Mouse (Mus musculus) lung, embryonic 15.5 days (tissue): Measurements from ENCODE around the gene Ceacam9. TPM values are rescaled to one million over a fixed set of nuclear protein-coding genes. Genes with fewer than 3 reads are reported as not detected.
A peak's percentile ranks its signal among the peaks of the same experiment; 100 is the strongest.
"Not testable (repeated sequence)": the region's sequence is repeated elsewhere in the genome, so short reads cannot be mapped to it uniquely, and the experiment has no call there.

Experiments used
- ATAC-seq: fragments of 200-750 bp; cut with Nextera tagmentation; 2 replicates; pipeline ENCODE4 v1.8.0; 2017; ENCODE audit warnings: moderate number of reproducible peaks, borderline replicate concordance; ENCODE audit not compliant: low FRiP score, low TSS enrichment; ENCODE audit errors: extremely low read depth
- H3K27ac ChIP-seq: fragments of 300-500 bp; sonication (generic); 2 replicates; pipeline ENCODE4 v1.5.1; 2015; ENCODE audit warnings: moderate library complexity, mild to moderate bottlenecking, inconsistent platforms
- H3K27me3 ChIP-seq: fragments of 300-500 bp; sonication (generic); 2 replicates; pipeline ENCODE4 v1.6.1; 2015; ENCODE audit warnings: inconsistent platforms
- H3K36me3 ChIP-seq: fragments of 300-500 bp; sonication (generic); 2 replicates; pipeline ENCODE4 v1.6.1; 2015; ENCODE audit warnings: inconsistent platforms
- H3K4me1 ChIP-seq: fragments of 300-500 bp; sonication (generic); 2 replicates; pipeline ENCODE4 v1.6.1; 2015; ENCODE audit warnings: inconsistent platforms
- H3K4me2 ChIP-seq: fragments of 300-500 bp; sonication (generic); 2 replicates; pipeline ENCODE4 v1.6.1; 2015; ENCODE audit warnings: inconsistent platforms, mild to moderate bottlenecking, moderate library complexity
- H3K4me3 ChIP-seq: fragments of 300-500 bp; sonication (generic); 2 replicates; pipeline ENCODE4 v1.5.1; 2015; ENCODE audit warnings: mild to moderate bottlenecking, inconsistent platforms
- H3K9ac ChIP-seq: fragments of 300-500 bp; sonication (generic); 2 replicates; pipeline ENCODE4 v1.6.1; 2015; ENCODE audit warnings: inconsistent platforms
- H3K9me3 ChIP-seq: fragments of 300-500 bp; sonication (generic); 2 replicates; pipeline ENCODE4 v1.6.1; 2016; ENCODE audit warnings: inconsistent platforms
- WGBS: fragments of 180-500 bp; shearing (Covaris S2); methylation state at CpG from one replicate; pipeline ENCODE4 v1.1.7; 2015; 5-methylcytosine and 5-hydroxymethylcytosine counted together
- polyA plus RNA-seq: library from polyadenylated mRNA; unstranded; fragments of >200 nt; fragmentation: Nextera tagmentation; extraction: Ambion mirVana; gene quantifications from 2 replicates; pipeline ENCODE4 v1.2.1, GENCODE M21; 2015

The Ceacam9 gene
- not detected in 2 replicates for polyA plus RNA-seq

- no peak within 1 kb of the TSS for H3K27ac ChIP-seq
- no peak for ATAC-seq
- H3K36me3 ChIP-seq, result no peaks in the 10 kb centered on the region
- WGBS, result 71% methylated on average over 2 of the region's 2 CpGs
- H3K27me3 ChIP-seq, result no peaks in the 10 kb centered on the region
- peaks cover 1% of the 10 kb centered on the region; the same call in 1 of the 2 replicates for H3K4me1 ChIP-seq
- no peaks in the 10 kb centered on the region for H3K9me3 ChIP-seq
- H3K9ac ChIP-seq, result no peak within 1 kb of the TSS
- no peak within 1 kb of the TSS for H3K4me2 ChIP-seq
- H3K4me3 ChIP-seq, result no peak within 1 kb of the TSS
Measured at GRCm38 (mm10) chr7:16721629-16722028, at the start of gene Ceacam9. TSS of gene Ceacam9 (plus strand) at chr7:16721929.

- H3K4me2 ChIP-seq, result no peak overlapping the region
- no peak overlapping the region for H3K4me3 ChIP-seq
- H3K9ac ChIP-seq, result no peak overlapping the region
- H3K27ac ChIP-seq, result no peak overlapping the region
- H3K9me3 ChIP-seq, result no peaks in the 10 kb centered on the region
- no peaks in the 10 kb centered on the region for H3K36me3 ChIP-seq
- 48% methylated on average over 1 of the region's 1 CpGs for WGBS
- no peak for ATAC-seq
- H3K27me3 ChIP-seq, result no peaks in the 10 kb centered on the region
- H3K4me1 ChIP-seq, result no peaks in the 10 kb centered on the region
Measured at GRCm38 (mm10) chr7:16673823-16674222, 47.9 kb upstream of the Ceacam9 start.

- H3K9ac ChIP-seq, ATAC-seq, H3K4me3 ChIP-seq, H3K4me2 ChIP-seq, H3K27ac ChIP-seq, H3K27me3 ChIP-seq, H3K9me3 ChIP-seq, H3K4me1 ChIP-seq, H3K36me3 ChIP-seq: not testable (repeated sequence)
- WGBS, result 33% methylated on average over 5 of the region's 5 CpGs
Measured at GRCm38 (mm10) chr7:16674699-16675098, 47.0 kb upstream of the Ceacam9 start.

GRCm38 (mm10) chr7:16675605-16676004, 46.1 kb upstream of the Ceacam9 start, which contains the start of gene Ceacam15:
TSS of gene Ceacam15 (minus strand) at chr7:16675705.
- no peaks in the 10 kb centered on the region for H3K9me3 ChIP-seq
- H3K36me3 ChIP-seq, result no peaks in the 10 kb centered on the region
- no peak within 1 kb of the TSS for H3K9ac ChIP-seq
- H3K4me2 ChIP-seq, result no peak within 1 kb of the TSS
- no peaks in the 10 kb centered on the region for H3K4me1 ChIP-seq
- H3K4me3 ChIP-seq, result no peak within 1 kb of the TSS
- no peak within 1 kb of the TSS for H3K27ac ChIP-seq
- no peaks in the 10 kb centered on the region for H3K27me3 ChIP-seq
- 45% methylated on average over 1 of the region's 1 CpGs for WGBS
- no peak for ATAC-seq

GRCm38 (mm10) chr7:16680194-16680593, 41.5 kb upstream of the Ceacam9 start:
- H3K4me3 ChIP-seq, H3K27ac ChIP-seq, H3K9me3 ChIP-seq, ATAC-seq, H3K9ac ChIP-seq, H3K27me3 ChIP-seq, H3K36me3 ChIP-seq, H3K4me2 ChIP-seq, H3K4me1 ChIP-seq: not testable (repeated sequence)
- 30% methylated on average over 3 of the region's 3 CpGs for WGBS

GRCm38 (mm10) chr7:16689196-16689595, 32.5 kb upstream of the Ceacam9 start:
- no peak overlapping the region for H3K4me2 ChIP-seq
- 62% methylated on average over 5 of the region's 5 CpGs for WGBS
- no peaks in the 10 kb centered on the region for H3K36me3 ChIP-seq
- no peak for ATAC-seq
- H3K9ac ChIP-seq, result no peak overlapping the region
- no peaks in the 10 kb centered on the region for H3K4me1 ChIP-seq
- no peaks in the 10 kb centered on the region for H3K27me3 ChIP-seq
- no peak overlapping the region for H3K4me3 ChIP-seq
- no peaks in the 10 kb centered on the region for H3K9me3 ChIP-seq
- H3K27ac ChIP-seq, result no peak overlapping the region

GRCm38 (mm10) chr7:16695025-16695424, 26.7 kb upstream of the Ceacam9 start:
- WGBS, result 33% methylated on average over 3 of the region's 3 CpGs
- Histone ChIP-seq H3K27ac (no peak overlapping the region), H3K9me3 (no peaks in the 10 kb centered on the region), H3K4me3 (no peak overlapping the region), H3K36me3 (no peaks in the 10 kb centered on the region), H3K9ac (no peak overlapping the region), H3K4me2 (no peak overlapping the region), H3K4me1 (no peaks in the 10 kb centered on the region), H3K27me3 (no peaks in the 10 kb centered on the region)
- no peak for ATAC-seq

GRCm38 (mm10) chr7:16699042-16699441, 22.7 kb upstream of the Ceacam9 start:
- Histone ChIP-seq H3K4me2 (no peak overlapping the region), H3K4me3 (no peak overlapping the region), H3K36me3 (no peaks in the 10 kb centered on the region), H3K27me3 (no peaks in the 10 kb centered on the region), H3K9me3 (no peaks in the 10 kb centered on the region), H3K4me1 (no peaks in the 10 kb centered on the region), H3K27ac (no peak overlapping the region), H3K9ac (no peak overlapping the region)
- WGBS, result 31% methylated on average over 2 of the region's 2 CpGs
- ATAC-seq, result no peak

GRCm38 (mm10) chr7:16700583-16700982, 21.1 kb upstream of the Ceacam9 start:
- no peak overlapping the region for H3K4me2 ChIP-seq
- no peaks in the 10 kb centered on the region for H3K36me3 ChIP-seq
- no peak overlapping the region for H3K27ac ChIP-seq
- 53% methylated on average over 5 of the region's 5 CpGs for WGBS
- no peaks in the 10 kb centered on the region for H3K9me3 ChIP-seq
- H3K4me1 ChIP-seq, result no peaks in the 10 kb centered on the region
- no peak overlapping the region for H3K4me3 ChIP-seq
- no peak overlapping the region for H3K9ac ChIP-seq
- no peaks in the 10 kb centered on the region for H3K27me3 ChIP-seq
- no peak for ATAC-seq

GRCm38 (mm10) chr7:16706385-16706784, 15.3 kb upstream of the Ceacam9 start:
- no peak overlapping the region for H3K9ac ChIP-seq
- no peaks in the 10 kb centered on the region for H3K9me3 ChIP-seq
- no peak overlapping the region for H3K4me2 ChIP-seq
- H3K4me1 ChIP-seq, result peaks cover 12% of the 10 kb centered on the region
- H3K27me3 ChIP-seq, result no peaks in the 10 kb centered on the region
- no peaks in the 10 kb centered on the region for H3K36me3 ChIP-seq
- WGBS, result 10% methylated on average over 9 of the region's 9 CpGs
- no peak overlapping the region for H3K4me3 ChIP-seq
- peak; percentile 55; the same call in 1 of the 2 replicates for ATAC-seq
- 0 out of 2 replicates have a peak overlapping the region, but pooled peaks have one; percentile 9 for H3K27ac ChIP-seq

GRCm38 (mm10) chr7:16708244-16708643, 13.5 kb upstream of the Ceacam9 start:
- H3K36me3 ChIP-seq, result no peaks in the 10 kb centered on the region
- H3K9ac ChIP-seq, result no peak overlapping the region
- ATAC-seq, result 0 out of 2 replicates have a peak, but pooled peaks have one; percentile 35

GRCm38 (mm10) chr7:16710604-16711003, 11.1 kb upstream of the Ceacam9 start:
- Histone ChIP-seq H3K27me3 (no peaks in the 10 kb centered on the region), H3K4me1 (peaks cover 12% of the 10 kb centered on the region), H3K4me3 (no peak overlapping the region), H3K9ac (no peak overlapping the region), H3K27ac (no peak overlapping the region), H3K9me3 (no peaks in the 10 kb centered on the region), H3K4me2 (no peak overlapping the region), H3K36me3 (no peaks in the 10 kb centered on the region)
- ATAC-seq, result no peak
- WGBS, result 72% methylated on average over 5 of the region's 5 CpGs

More at GRCm38 (mm10) chr7:16708244-16708643, 13.5 kb upstream of the Ceacam9 start:
- no peak overlapping the region for H3K27ac ChIP-seq
- 19% methylated on average over 9 of the region's 9 CpGs for WGBS
- no peak overlapping the region for H3K4me3 ChIP-seq
- H3K4me2 ChIP-seq, result no peak overlapping the region
- H3K4me1 ChIP-seq, result peaks cover 12% of the 10 kb centered on the region
- no peaks in the 10 kb centered on the region for H3K27me3 ChIP-seq
- H3K9me3 ChIP-seq, result no peaks in the 10 kb centered on the region
